Mouse (Mus musculus) hindbrain, embryonic 11.5 days (tissue): ENCODE data around the gene Fuca1. TPM values are rescaled to one million over a fixed set of nuclear protein-coding genes. Genes with fewer than 3 reads are reported as not detected.
A peak's percentile ranks its signal among the peaks of the same experiment; 100 is the strongest.

ENCODE experiments used
- ATAC-seq: fragments of 200-750 bp; cut with Nextera tagmentation; 2 replicates; pipeline ENCODE4 v1.8.0; 2017; ENCODE audit warnings: mild to moderate bottlenecking, moderate TSS enrichment, moderate library complexity; ENCODE audit not compliant: low FRiP score
- DNase-seq: peaks from one replicate; pipeline ENCODE4 v3.0.0-alpha.2; 2015; ENCODE audit warnings: low spot score
- H3K27ac ChIP-seq: fragments of 300-500 bp; sonication (generic); 2 replicates; pipeline ENCODE4 v1.5.1; 2014; ENCODE audit warnings: mild to moderate bottlenecking, low read depth, low read length
- H3K27me3 ChIP-seq: fragments of 300-500 bp; sonication (generic); 2 replicates; pipeline ENCODE4 v1.6.1; 2014; ENCODE audit warnings: mild to moderate bottlenecking, low read length, moderate library complexity, mixed read lengths; ENCODE audit not compliant: control insufficient read depth, insufficient read depth
- H3K36me3 ChIP-seq: fragments of 300-500 bp; sonication (generic); 2 replicates; pipeline ENCODE4 v1.6.1; 2014; ENCODE audit warnings: mild to moderate bottlenecking, low read length, moderate library complexity, mixed read lengths; ENCODE audit not compliant: control insufficient read depth, insufficient read depth
- H3K4me1 ChIP-seq: fragments of 300-500 bp; sonication (generic); replicated peaks from 2 replicates; pipeline ENCODE4 v1.6.1; 2014; ENCODE audit warnings: low read length, mixed read lengths; ENCODE audit not compliant: control insufficient read depth, insufficient read depth
- H3K4me2 ChIP-seq: fragments of 300-500 bp; sonication (generic); replicated peaks from 2 replicates; pipeline ENCODE4 v1.6.1; 2014; ENCODE audit warnings: mild to moderate bottlenecking, low read depth, low read length
- H3K4me3 ChIP-seq: fragments of 300-500 bp; sonication (generic); 2 replicates; pipeline ENCODE4 v1.5.1; 2014; ENCODE audit warnings: low read depth, low read length
- H3K9ac ChIP-seq: fragments of 300-500 bp; sonication (generic); 2 replicates; pipeline ENCODE4 v1.6.1; 2014; ENCODE audit warnings: low read depth, low read length
- H3K9me3 ChIP-seq: fragments of 300-500 bp; sonication (generic); 2 replicates; pipeline ENCODE4 v1.6.1; 2016; ENCODE audit warnings: low read length; ENCODE audit not compliant: control insufficient read depth
- WGBS: fragments of 180-500 bp; shearing (Covaris S2); extraction: QIAGEN DNeasy Blood & Tissue Kit; methylation state at CpG from one replicate; pipeline ENCODE4 v1.1.7; 2014; 5-methylcytosine and 5-hydroxymethylcytosine counted together
- polyA plus RNA-seq: library from polyadenylated mRNA; unstranded; fragments of >200 nt; fragmentation: Nextera tagmentation; extraction: Ambion mirVana; gene quantifications from 2 replicates; pipeline ENCODE4 v1.2.1, GENCODE M21; 2014

The Fuca1 gene
- polyA plus RNA-seq, 1 experiment from 2014 or later: 50.4 TPM

GRCm38 (mm10) chr4:135981524-135982063 lies 61.1 kb downstream of the Fuca1 start:
- DNase-seq: no peak

GRCm38 (mm10) chr4:135984556-135984955 lies 64.0 kb downstream of the Fuca1 start:
- H3K36me3 ChIP-seq: 0 out of 2 replicates have a peak, but pooled peaks cover 3% of the 10 kb centered on the region
- no peaks in the 10 kb centered on the region for H3K27me3 ChIP-seq
- no peak overlapping the region for H3K4me2 ChIP-seq
- peaks cover 5% of the 10 kb centered on the region for H3K4me1 ChIP-seq
- H3K9ac ChIP-seq: no peak overlapping the region
- DNase-seq: no peak
- no peak overlapping the region for H3K4me3 ChIP-seq
- WGBS: 92% methylated on average over 5 of the region's 5 CpGs
- ATAC-seq: no peak
- H3K27ac ChIP-seq: no peak overlapping the region
- H3K9me3 ChIP-seq: no peaks in the 10 kb centered on the region

More at GRCm38 (mm10) chr4:135981524-135982063, 61.1 kb downstream of the Fuca1 start:
- Histone ChIP-seq H3K27ac (no peak overlapping the region), H3K9me3 (no peaks in the 10 kb centered on the region), H3K27me3 (no peaks in the 10 kb centered on the region), H3K4me2 (no peak overlapping the region), H3K9ac (no peak overlapping the region), H3K36me3 (0 out of 2 replicates have a peak, but pooled peaks cover 3% of the 10 kb centered on the region), H3K4me3 (no peak overlapping the region), H3K4me1 (peaks cover 5% of the 10 kb centered on the region)
- WGBS: 87% methylated on average over 7 of the region's 7 CpGs
- ATAC-seq: no peak

- Histone ChIP-seq H3K4me1 (peaks cover 5% of the 10 kb centered on the region), H3K9me3 (no peaks in the 10 kb centered on the region), H3K27me3 (no peaks in the 10 kb centered on the region), H3K9ac (no peak overlapping the region), H3K27ac (no peak overlapping the region), H3K4me2 (no peak overlapping the region), H3K4me3 (no peak overlapping the region), H3K36me3 (0 out of 2 replicates have a peak, but pooled peaks cover 3% of the 10 kb centered on the region)
- WGBS: 90% methylated on average over 5 of the region's 5 CpGs
- ATAC-seq (no peak), DNase-seq (no peak)
Observed at GRCm38 (mm10) chr4:135985193-135985592, 64.7 kb downstream of the Fuca1 start.

GRCm38 (mm10) chr4:135985769-135986168 lies 65.2 kb downstream of the Fuca1 start:
- WGBS: 88% methylated on average over 7 of the region's 7 CpGs
- Histone ChIP-seq H3K4me1 (peaks cover 5% of the 10 kb centered on the region), H3K9me3 (no peaks in the 10 kb centered on the region), H3K9ac (no peak overlapping the region), H3K4me3 (peak overlapping the region; percentile 95), H3K27ac (no peak overlapping the region), H3K4me2 (peak overlapping the region; percentile 88), H3K27me3 (no peaks in the 10 kb centered on the region), H3K36me3 (0 out of 2 replicates have a peak, but pooled peaks cover 1% of the 10 kb centered on the region)
- ATAC-seq (no peak), DNase-seq (no peak)

- peak overlapping the region; percentile 95 for H3K9ac ChIP-seq
- no peaks in the 10 kb centered on the region for H3K9me3 ChIP-seq
- peaks cover 5% of the 10 kb centered on the region for H3K4me1 ChIP-seq
- no peaks in the 10 kb centered on the region for H3K27me3 ChIP-seq
- peak; percentile 8; the same call in 1 of the 2 replicates for ATAC-seq
- peak overlapping the region; percentile 95 for H3K4me3 ChIP-seq
- DNase-seq: no peak
- no peaks in the 10 kb centered on the region for H3K36me3 ChIP-seq
- H3K4me2 ChIP-seq: peak overlapping the region; percentile 88
- WGBS: 11% methylated on average over 22 of the region's 23 CpGs
- H3K27ac ChIP-seq: peak overlapping the region; percentile 65
Observed at GRCm38 (mm10) chr4:135986301-135986942, 65.9 kb downstream of the Fuca1 start.

GRCm38 (mm10) chr4:135986943-135987710 lies 66.6 kb downstream of the Fuca1 start, which contains the start of gene Pithd1:
Pithd1 (minus strand) TSS chr4:135987264.
- Histone ChIP-seq H3K4me3 (peak within 1 kb of the TSS; percentile 95), H3K4me1 (peaks cover 5% of the 10 kb centered on the region), H3K4me2 (peak within 1 kb of the TSS; percentile 88), H3K9me3 (no peaks in the 10 kb centered on the region), H3K27me3 (no peaks in the 10 kb centered on the region), H3K36me3 (no peaks in the 10 kb centered on the region), H3K9ac (peak within 1 kb of the TSS; percentile 95), H3K27ac (peak within 1 kb of the TSS; percentile 65)
- WGBS: under 1% methylated on average over 72 of the region's 81 CpGs
- DNase-seq: peak; percentile 95
- ATAC-seq: peak; percentile 91

GRCm38 (mm10) chr4:135987714-135988113 lies 67.2 kb downstream of the Fuca1 start:
- ATAC-seq (no peak), DNase-seq (peak; percentile 9)
- Histone ChIP-seq H3K4me1 (peaks cover 5% of the 10 kb centered on the region), H3K9me3 (no peaks in the 10 kb centered on the region), H3K36me3 (no peaks in the 10 kb centered on the region), H3K9ac (peak overlapping the region; percentile 95), H3K4me2 (peak overlapping the region; percentile 88), H3K27me3 (no peaks in the 10 kb centered on the region), H3K27ac (no peak overlapping the region; the same call in 1 of the 2 replicates), H3K4me3 (peak overlapping the region; percentile 95; the same call in 1 of the 2 replicates)
- 76% methylated on average over 9 of the region's 9 CpGs for WGBS
